Mouse (Mus musculus): ENCODE data around the gene Zfp64.

Gene Zfp64

DNA sequence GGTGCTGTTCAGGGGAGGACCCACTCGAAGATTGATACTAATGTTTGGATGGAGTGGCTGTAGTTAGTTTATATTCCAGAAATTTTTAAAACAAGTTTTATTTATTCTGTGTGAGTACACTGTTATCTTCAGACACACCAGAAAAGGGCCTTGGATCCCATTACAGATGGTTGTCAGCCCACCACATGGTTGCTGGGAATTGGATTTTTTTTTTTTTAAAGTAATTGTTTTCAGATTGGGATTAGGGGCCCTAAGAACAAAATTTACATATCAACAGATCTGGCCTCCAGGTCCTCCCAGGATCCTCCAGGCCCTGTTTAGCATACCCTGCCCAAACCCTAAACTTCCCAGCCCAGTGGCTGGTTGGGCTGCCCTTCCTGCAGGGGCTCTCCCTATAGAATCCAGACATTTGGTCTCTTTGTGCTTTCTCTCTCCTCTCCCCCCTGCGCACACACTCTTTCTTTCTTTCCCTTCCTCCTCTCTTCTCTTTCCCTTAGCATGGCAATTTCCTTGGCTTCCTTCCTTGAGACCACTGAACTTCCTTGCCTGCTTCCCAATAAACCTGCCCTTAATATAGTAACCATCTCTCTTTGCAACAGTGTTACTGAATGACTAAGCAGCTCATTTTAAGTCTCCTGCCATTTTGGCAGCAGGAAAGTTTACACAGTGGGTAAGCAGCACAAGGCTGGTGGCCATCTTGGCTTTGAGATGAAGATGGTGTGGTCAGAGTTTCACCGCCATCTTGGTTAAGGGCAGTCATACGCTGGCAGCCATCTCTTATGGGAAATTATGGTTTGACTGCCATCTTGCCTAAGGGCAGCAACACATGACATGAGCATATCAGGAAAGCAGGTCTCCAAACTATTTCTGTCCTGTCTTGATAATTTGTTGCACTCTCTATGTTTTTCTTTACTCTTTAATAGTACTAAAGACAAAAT, 6.6 kb upstream of the Zfp64 start:
- no peak for TF ChIP-seq GATA4 (IDR thresholded peaks at IDR 0.05; ENCODE audit: insufficient replicate concordance, low read length)

DNA sequence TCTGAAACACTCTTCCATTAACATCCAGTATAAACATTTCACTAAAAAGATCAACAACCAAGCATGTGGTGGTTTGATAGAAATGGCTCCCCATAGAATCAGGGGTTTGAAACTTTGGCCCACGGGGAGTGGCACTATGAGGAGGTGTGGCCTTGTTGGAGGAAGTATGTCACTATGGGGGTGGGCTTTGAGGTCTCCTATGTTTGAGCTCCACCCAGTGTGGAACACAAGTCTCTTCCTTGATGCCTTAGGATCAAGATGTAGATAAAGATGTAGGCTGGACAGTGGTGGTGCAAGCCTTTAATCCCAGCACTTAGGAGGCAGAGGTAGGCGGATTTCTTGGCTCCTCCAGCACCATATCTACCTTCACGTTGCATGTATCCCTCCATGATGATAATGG, 5.4 kb upstream of the Zfp64 start:
- TF ChIP-seq GATA4 (IDR thresholded peaks at IDR 0.05; ENCODE audit: insufficient replicate concordance, low read length), result no peak

DNA sequence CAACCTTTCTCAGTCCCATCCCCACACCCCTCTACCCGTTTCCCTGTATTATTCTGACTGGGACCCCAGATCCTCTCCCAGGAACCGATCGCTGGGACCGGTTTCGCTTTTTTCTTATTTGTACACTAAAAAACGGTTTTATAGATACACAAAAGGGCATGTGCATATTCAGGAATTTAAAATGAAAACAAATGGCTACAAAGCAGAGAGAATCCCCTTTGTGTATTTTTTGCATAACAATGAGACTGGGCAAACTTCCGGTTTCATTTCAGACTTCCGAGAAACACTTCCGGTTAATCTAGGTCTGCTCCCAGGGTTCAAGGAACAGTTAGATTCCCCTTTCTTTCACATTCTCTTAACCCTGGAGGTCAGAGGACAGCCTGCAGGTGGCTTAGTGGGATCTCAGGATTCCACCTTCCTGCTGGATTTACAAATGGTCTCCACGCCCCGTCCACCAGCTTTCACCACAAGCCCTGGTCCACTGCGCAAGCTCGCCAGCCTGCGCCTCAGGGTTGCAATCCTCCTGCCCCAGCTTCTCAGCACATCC, 4.0 kb upstream of the Zfp64 start:
- no peak for TF ChIP-seq GATA4 (IDR thresholded peaks at IDR 0.05; ENCODE audit: insufficient replicate concordance, low read length)

DNA sequence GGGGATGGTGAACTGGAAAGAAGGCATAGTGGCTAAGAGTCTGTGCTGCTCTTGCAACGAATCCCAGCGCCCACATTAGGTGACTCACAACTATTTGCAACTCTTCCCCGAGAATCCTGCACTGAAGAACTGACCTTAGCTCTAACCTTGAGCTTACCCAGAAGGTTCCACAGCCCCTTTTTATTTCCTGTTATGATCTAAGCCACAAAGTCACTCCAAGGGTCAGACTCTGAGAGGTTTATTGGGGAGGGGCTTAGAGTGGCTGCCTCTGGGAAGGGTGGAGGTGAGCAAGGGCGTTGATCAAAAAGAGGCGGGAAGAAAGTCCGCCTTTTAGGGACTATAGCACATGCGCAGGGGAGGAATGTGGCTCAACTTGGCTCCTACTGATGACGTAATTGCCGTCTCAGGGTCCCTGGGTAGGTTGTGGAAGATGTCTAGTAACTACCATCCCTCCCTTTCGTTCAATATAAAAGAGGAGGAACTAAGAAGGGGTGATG, 511 bp upstream of the Zfp64 start:
- no peak for TF ChIP-seq GATA4 (IDR thresholded peaks at IDR 0.05; ENCODE audit: insufficient replicate concordance, low read length)

DNA sequence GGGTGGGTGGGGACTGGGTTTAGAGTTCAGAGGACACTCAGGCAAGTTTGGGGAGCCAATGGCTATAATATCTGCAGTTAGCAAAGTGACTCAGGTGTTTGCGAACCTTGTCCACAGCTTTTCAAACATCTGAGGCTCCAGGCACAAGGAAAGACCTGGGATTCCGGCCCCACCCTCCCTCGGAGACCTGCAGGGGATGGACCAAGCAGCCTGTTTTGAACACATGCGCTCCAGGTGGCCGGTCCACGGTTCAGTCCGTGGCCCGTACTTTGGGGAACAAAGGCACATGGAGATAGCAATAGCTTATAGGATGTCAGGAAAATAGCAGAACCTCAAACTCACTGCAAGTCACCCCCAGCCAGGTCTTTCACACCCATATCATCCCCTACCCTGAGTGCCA, 1.0 kb downstream of the Zfp64 start:
- no peak for TF ChIP-seq GATA4 (IDR thresholded peaks at IDR 0.05; ENCODE audit: insufficient replicate concordance, low read length)

DNA sequence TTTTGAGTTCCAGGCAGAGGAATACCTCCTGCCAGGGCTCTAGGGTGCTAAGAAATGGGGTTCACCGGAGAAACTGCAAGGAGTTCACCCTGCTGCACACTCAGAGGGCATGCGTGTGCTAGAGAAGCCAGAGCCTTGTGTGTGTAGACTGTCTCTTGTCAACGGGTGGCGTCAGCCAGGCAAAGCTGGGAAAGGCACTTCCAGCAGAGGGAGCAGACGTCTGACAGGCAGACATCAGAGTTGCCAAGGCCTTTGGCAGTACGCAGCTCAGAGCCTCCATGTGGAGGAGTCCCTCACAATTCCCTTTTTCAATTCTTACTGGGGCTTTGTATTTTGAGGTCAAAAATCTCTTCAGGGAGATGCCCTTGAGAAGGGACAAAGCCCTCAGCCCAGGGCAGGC, 6.9 kb downstream of the Zfp64 start:
- no peak for TF ChIP-seq GATA4 (IDR thresholded peaks at IDR 0.05; ENCODE audit: insufficient replicate concordance, low read length)

DNA sequence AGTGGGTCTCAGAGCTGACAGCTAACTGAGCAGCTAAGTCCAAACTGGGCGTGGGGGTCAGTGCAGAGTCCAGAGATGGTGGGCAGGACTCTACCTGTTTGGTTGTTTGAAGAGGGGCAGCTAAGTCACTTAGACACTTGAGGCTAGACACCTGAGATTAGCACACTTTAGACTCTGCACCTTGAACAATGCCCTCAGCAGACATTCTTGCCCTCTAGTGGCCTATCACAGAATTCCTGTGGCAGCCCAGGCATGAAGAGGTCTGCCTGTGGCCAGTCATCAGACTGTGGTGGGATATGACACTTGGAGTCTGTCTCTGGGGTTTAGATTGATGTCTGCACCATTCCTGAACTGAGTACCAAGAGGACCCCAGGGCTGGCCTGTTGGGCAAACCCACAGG, 7.7 kb downstream of the Zfp64 start:
- TF ChIP-seq GATA4 (IDR thresholded peaks at IDR 0.05; ENCODE audit: insufficient replicate concordance, low read length), result no peak

DNA sequence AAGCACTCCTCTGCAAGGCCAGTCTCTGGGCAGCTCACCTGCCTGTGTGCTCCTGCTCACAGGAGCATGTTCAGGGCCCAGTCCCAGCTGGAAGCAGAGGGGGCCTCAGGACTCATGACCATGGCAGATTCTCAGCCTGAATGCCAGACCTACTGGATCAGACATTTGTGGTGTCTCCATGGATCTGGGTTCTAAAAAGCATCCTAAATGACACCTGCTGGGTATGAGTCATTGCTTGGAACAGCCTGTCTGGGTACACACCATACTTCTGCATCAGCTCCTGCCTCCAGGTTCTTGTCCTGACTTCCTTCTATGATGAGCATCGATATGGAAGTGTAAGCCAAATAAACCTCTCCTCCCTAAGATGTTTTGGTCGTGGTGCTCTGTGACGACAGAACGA, 11.4 kb downstream of the Zfp64 start:
- no peak for TF ChIP-seq GATA4 (IDR thresholded peaks at IDR 0.05; ENCODE audit: insufficient replicate concordance, low read length)

DNA sequence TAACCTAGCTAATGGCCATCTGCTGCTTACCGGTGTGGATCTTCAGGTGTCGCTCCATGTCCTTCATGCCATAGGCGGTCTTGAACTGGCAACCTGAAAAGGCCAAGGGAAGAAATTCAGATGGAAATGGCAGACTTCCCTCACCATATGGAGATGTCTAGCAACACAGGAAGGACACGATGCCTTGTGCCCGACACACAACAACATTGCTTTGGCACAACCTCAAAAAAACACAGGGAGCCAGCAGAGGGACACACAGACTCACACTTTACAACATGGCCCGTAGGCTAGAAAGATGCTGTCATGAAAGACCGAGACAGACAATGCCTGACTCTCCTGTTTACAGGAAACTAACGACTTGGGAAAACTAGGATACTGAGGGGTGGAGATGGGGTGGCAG, 15.4 kb downstream of the Zfp64 start:
- TF ChIP-seq GATA4 (IDR thresholded peaks at IDR 0.05; ENCODE audit: insufficient replicate concordance, low read length), result no peak

DNA sequence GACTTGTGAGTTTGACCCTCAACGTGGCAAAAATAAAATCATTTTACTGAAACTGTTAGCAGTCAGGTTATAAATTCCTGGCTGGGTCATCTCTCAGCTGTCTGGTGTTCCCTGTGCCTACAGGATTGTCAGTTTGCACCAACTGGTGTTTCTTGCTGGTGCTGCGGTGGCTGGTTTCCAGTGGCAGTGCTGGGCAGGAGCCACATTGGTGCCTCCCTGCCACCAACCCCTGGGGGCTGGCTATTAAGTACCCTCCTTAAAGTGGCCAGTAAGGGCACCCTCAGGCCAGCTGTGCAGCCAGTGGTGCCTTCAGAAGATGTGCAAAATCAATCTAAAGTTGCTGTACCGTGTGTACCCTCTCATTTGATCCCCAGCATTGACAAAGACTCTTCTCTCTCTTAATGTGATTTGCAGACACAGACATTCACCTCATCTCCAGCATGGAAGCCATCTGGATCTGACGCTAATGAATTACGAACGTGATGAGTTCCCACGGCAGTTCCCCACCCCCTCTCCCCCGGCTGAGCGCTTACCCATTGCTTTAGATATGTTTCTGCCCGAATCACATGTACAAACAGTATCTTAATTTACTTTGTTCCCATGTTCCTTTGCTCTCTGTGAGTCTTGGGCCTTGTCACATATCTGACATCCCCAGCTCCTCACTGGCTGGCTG, 16.0 kb downstream of the Zfp64 start:
- TF ChIP-seq GATA4 (IDR thresholded peaks at IDR 0.05; ENCODE audit: insufficient replicate concordance, low read length), result no peak

DNA sequence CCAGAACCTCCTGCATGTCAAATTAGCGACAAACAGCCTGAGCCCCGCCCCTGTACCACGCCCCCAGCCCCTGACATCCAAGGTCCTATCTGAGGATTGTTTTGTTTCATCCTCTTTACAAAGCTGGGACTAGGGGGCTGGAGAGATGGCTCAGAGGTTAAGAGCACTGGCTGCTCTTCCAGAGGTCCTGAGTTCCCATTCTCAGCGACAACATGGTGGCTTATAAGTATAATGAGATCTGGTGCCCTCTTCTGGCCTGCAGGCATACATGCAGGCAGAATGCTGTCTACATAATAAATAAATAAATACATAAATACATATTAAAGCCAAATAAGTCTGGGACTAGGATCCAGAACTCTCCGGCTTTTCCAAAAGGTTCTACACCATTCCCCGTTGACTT, 18.5 kb downstream of the Zfp64 start:
- no peak for TF ChIP-seq GATA4 (IDR thresholded peaks at IDR 0.05; ENCODE audit: insufficient replicate concordance, low read length)

DNA sequence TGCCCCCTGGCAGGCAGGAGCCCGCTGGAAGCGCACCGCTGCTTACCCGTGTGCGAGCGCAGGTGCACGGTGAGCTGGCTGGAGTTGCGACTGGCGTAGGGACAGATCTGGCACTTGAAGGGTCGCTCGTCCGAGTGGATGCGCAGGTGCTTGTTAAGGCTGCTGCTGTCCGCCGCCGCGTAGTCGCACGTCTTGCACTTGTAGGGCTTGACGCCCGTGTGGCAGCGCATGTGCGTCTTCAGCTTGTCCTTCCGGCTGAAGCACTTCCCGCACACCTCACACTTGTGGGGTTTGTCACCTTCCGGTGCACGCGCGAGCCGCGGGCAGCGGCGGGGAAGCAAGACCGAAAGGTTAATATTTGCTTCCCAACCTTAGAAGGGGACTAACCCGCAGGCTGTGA, 20.2 kb downstream of the Zfp64 start:
- no peak for TF ChIP-seq GATA4 (IDR thresholded peaks at IDR 0.05; ENCODE audit: insufficient replicate concordance, low read length)

DNA sequence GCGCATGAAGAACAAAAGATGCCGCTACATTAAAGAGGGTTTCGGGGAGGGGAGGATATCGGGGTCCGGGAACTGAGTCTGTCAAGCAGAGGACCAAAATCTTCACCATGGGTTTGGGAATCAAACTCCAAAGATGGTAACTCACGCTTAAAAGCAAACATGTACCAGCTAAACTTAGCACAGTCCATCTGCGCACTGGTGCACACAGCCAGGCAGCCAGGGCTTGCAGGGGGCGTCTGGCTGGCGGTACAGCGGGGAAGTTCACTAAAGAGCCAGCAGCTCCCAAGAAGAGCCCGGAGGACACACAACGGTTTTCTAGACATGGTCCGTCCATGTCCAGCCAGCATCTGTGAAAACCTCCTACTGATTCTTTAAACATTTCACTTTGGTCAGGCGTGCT, 23.7 kb downstream of the Zfp64 start:
- TF ChIP-seq GATA4 (IDR thresholded peaks at IDR 0.05; ENCODE audit: insufficient replicate concordance, low read length), result no peak

DNA sequence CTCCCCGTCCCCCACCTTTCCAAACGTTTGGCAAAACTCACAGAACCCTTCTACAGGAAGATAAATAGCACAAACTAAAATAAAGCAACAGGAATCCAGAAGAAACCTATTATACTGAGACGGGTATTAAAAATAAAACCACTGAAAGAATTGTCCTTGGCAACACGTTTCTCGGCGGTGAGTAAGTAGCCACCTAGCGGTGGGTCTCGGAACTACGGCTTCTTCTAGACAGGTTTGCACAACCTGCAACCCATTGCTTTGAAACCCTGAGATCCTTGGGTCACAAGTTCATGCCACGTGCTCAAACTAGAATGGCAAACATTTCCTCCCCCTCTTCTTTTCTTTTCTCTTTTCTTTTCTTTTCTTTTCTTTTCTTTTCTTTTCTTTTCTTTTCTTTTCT, 25.7 kb downstream of the Zfp64 start:
- TF ChIP-seq GATA4 (IDR thresholded peaks at IDR 0.05; ENCODE audit: insufficient replicate concordance, low read length), result no peak

DNA sequence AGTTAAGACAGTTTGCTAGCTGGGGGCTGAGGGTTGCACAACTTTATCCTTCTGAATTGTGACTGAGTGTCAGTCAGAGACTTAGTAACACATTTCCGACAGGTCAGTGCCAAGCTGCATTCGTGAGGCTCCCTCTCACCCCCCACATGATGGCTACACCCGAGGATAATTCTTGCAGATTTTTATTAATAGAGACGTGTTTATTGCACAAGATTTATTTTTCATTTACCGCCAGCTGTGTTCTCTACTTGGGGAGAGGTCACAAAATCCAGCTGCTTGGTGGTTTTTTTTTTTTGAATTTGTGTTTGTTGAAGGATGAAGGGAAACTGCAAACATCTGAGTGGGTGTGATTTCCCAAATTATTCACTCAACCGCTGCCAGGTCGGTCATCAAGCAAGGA, 28.0 kb downstream of the Zfp64 start:
- TF ChIP-seq GATA4 (IDR thresholded peaks at IDR 0.05; ENCODE audit: insufficient replicate concordance, low read length), result no peak

DNA sequence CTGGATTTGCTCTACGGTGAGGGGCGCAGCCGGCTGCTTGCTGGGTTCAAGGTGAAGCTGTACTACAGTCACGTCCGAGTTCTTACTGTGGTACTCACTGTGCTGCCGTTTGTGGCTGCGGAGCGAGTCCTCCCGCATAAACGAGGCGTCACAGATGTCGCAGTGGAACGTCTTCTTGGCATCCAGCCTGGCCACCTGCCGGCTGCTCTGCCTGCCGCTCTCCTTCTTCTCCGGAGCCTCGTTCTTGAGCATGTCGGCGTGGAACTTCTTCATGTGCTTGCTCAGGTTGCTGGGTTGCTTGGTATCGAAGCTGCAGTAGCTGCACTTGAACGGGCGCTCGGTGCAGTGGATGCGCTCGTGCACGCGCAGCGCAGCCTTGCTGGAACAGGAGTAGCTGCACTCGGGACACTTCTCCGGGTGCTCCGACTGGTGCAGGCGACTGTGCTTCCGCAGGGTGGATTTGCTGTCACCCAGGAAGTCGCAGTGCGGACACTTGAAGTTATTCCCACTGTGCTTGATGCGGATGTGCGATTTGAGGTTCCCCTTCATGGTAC, 29.1 kb downstream of the Zfp64 start:
- no peak for TF ChIP-seq GATA4 (IDR thresholded peaks at IDR 0.05; ENCODE audit: insufficient replicate concordance, low read length)
